Mouse (Mus musculus) midbrain, embryonic 10.5 days (tissue): ENCODE data around the gene Myh3. TPM values are rescaled to one million over a fixed set of nuclear protein-coding genes. Genes with fewer than 3 reads are reported as not detected.

Source experiments
- DNase-seq: peaks from one replicate; pipeline ENCODE4 v3.0.0-alpha.2; 2017; ENCODE audit warnings: low spot score
- H3K27ac ChIP-seq: fragments of 300-500 bp; sonication (generic); replicated peaks from 2 replicates; pipeline ENCODE4 v1.5.1; 2016; ENCODE audit warnings: mild to moderate bottlenecking
- H3K27me3 ChIP-seq: fragments of 300-500 bp; sonication (generic); 2 replicates; pipeline ENCODE4 v1.6.1; 2016; ENCODE audit warnings: low read depth, mild to moderate bottlenecking; ENCODE audit not compliant: poor library complexity, severe bottlenecking
- H3K36me3 ChIP-seq: fragments of 300-500 bp; sonication (generic); 2 replicates; pipeline ENCODE4 v1.6.1; 2016; ENCODE audit warnings: mild to moderate bottlenecking, moderate library complexity
- H3K4me1 ChIP-seq: fragments of 300-500 bp; sonication (generic); 2 replicates; pipeline ENCODE4 v1.6.1; 2016
- H3K4me3 ChIP-seq: fragments of 300-500 bp; sonication (generic); 2 replicates; pipeline ENCODE4 v1.5.1; 2016; ENCODE audit warnings: mild to moderate bottlenecking, moderate library complexity
- H3K9me3 ChIP-seq: fragments of 300-500 bp; sonication (generic); replicated peaks from 2 replicates; pipeline ENCODE4 v1.6.1; 2016; ENCODE audit warnings: mild to moderate bottlenecking
- WGBS: fragments of 180-500 bp; shearing (Covaris S2); methylation state at CpG from one replicate; pipeline ENCODE4 v1.1.7; 2016; 5-methylcytosine and 5-hydroxymethylcytosine counted together
- polyA plus RNA-seq: library from polyadenylated mRNA; unstranded; fragments of >200 nt; fragmentation: Nextera tagmentation; extraction: Ambion mirVana; gene quantifications from 2 replicates; pipeline ENCODE4 v1.2.1, GENCODE M21; 2016

Gene Myh3
- polyA plus RNA-seq, 1 experiment from 2014 or later: 0.11 TPM

- peak overlapping the region; percentile 97 for H3K4me3 ChIP-seq
- H3K9me3 ChIP-seq: no peaks in the 10 kb centered on the region
- peaks cover 45% of the 10 kb centered on the region for H3K36me3 ChIP-seq
- WGBS: 12% methylated on average over 16 of the region's 16 CpGs
- no peak for DNase-seq
- no peaks in the 10 kb centered on the region for H3K27me3 ChIP-seq
- H3K4me1 ChIP-seq: peaks cover 24% of the 10 kb centered on the region
- H3K27ac ChIP-seq: peak overlapping the region; percentile 88
These were observed 26.3 kb upstream of the Myh3 start for GRCm38 (mm10) chr11:67051676-67052320.

- peaks cover 51% of the 10 kb centered on the region for H3K36me3 ChIP-seq
- H3K27ac ChIP-seq: peak within 1 kb of the TSS; percentile 88
- H3K4me3 ChIP-seq: peak within 1 kb of the TSS; percentile 97
- peaks cover 24% of the 10 kb centered on the region for H3K4me1 ChIP-seq
- H3K9me3 ChIP-seq: no peaks in the 10 kb centered on the region
- under 1% methylated on average over 50 of the region's 50 CpGs for WGBS
- no peaks in the 10 kb centered on the region for H3K27me3 ChIP-seq
- DNase-seq: peak; percentile 88
These were observed 25.7 kb upstream of the Myh3 start, which contains the start of the genes Adprm and Sco1 for GRCm38 (mm10) chr11:67052321-67052952. Gene Adprm, minus strand, starts transcription at chr11:67052594. Gene Sco1, plus strand, starts transcription at chr11:67052670.

GRCm38 (mm10) chr11:67054754-67055365 lies 23.2 kb upstream of the Myh3 start:
- no peak overlapping the region for H3K4me3 ChIP-seq
- peaks cover 63% of the 10 kb centered on the region for H3K36me3 ChIP-seq
- 91% methylated on average over 8 of the region's 8 CpGs for WGBS

GRCm38 (mm10) chr11:67061311-67061710 lies 16.8 kb upstream of the Myh3 start:
- Histone ChIP-seq H3K4me3 (no peak overlapping the region), H3K36me3 (peaks cover 99% of the 10 kb centered on the region), H3K27me3 (no peaks in the 10 kb centered on the region), H3K4me1 (no peaks in the 10 kb centered on the region), H3K27ac (no peak overlapping the region), H3K9me3 (no peaks in the 10 kb centered on the region)
- WGBS: 98% methylated on average over 2 of the region's 2 CpGs
- DNase-seq: no peak

More at GRCm38 (mm10) chr11:67054754-67055365, 23.2 kb upstream of the Myh3 start:
- no peak overlapping the region for H3K27ac ChIP-seq
- no peaks in the 10 kb centered on the region for H3K9me3 ChIP-seq
- DNase-seq: no peak
- peaks cover 24% of the 10 kb centered on the region for H3K4me1 ChIP-seq
- no peaks in the 10 kb centered on the region for H3K27me3 ChIP-seq

GRCm38 (mm10) chr11:67062726-67063125 lies 15.4 kb upstream of the Myh3 start:
- DNase-seq: no peak
- H3K4me3 ChIP-seq: no peak overlapping the region
- H3K27ac ChIP-seq: no peak overlapping the region
- WGBS: 98% methylated on average over 3 of the region's 3 CpGs
- H3K9me3 ChIP-seq: no peaks in the 10 kb centered on the region
- H3K27me3 ChIP-seq: no peaks in the 10 kb centered on the region
- peaks cover 97% of the 10 kb centered on the region for H3K36me3 ChIP-seq
- H3K4me1 ChIP-seq: no peaks in the 10 kb centered on the region

GRCm38 (mm10) chr11:67067741-67068140 lies 10.4 kb upstream of the Myh3 start:
- DNase-seq: no peak
- peaks cover 48% of the 10 kb centered on the region for H3K36me3 ChIP-seq
- H3K27me3 ChIP-seq: no peaks in the 10 kb centered on the region
- H3K9me3 ChIP-seq: no peaks in the 10 kb centered on the region
- H3K4me3 ChIP-seq: no peak overlapping the region
- 87% methylated on average over 3 of the region's 3 CpGs for WGBS
- no peak overlapping the region for H3K27ac ChIP-seq
- no peaks in the 10 kb centered on the region for H3K4me1 ChIP-seq

- Histone ChIP-seq H3K4me3 (no peak overlapping the region), H3K4me1 (peaks cover 5% of the 10 kb centered on the region), H3K27me3 (no peaks in the 10 kb centered on the region), H3K36me3 (peaks cover under 1% of the 10 kb centered on the region), H3K27ac (no peak overlapping the region), H3K9me3 (no peaks in the 10 kb centered on the region)
- 84% methylated on average over 15 of the region's 15 CpGs for WGBS
- no peak for DNase-seq
These were observed 5.4 kb upstream of the Myh3 start for GRCm38 (mm10) chr11:67072615-67073130.

GRCm38 (mm10) chr11:67075036-67075435 lies 3.1 kb upstream of the Myh3 start:
- 49% methylated on average over 3 of the region's 3 CpGs for WGBS
- Histone ChIP-seq H3K9me3 (no peaks in the 10 kb centered on the region), H3K36me3 (no peaks in the 10 kb centered on the region), H3K4me3 (no peak overlapping the region), H3K4me1 (peaks cover 17% of the 10 kb centered on the region), H3K27ac (peak overlapping the region; percentile 7; the same call in 1 of the 2 replicates), H3K27me3 (no peaks in the 10 kb centered on the region)
- no peak for DNase-seq

GRCm38 (mm10) chr11:67076781-67077180 lies 1.3 kb upstream of the Myh3 start:
- WGBS: 82% methylated on average over 5 of the region's 5 CpGs
- no peaks in the 10 kb centered on the region for H3K27me3 ChIP-seq
- no peaks in the 10 kb centered on the region for H3K9me3 ChIP-seq

GRCm38 (mm10) chr11:67077435-67077834 lies 665 bp upstream of the Myh3 start:
- H3K36me3 ChIP-seq: no peaks in the 10 kb centered on the region
- H3K9me3 ChIP-seq: no peaks in the 10 kb centered on the region
- H3K4me1 ChIP-seq: peaks cover 41% of the 10 kb centered on the region
- no peak for DNase-seq
- H3K4me3 ChIP-seq: no peak overlapping the region
- peaks cover 5% of the 10 kb centered on the region for H3K27me3 ChIP-seq
- H3K27ac ChIP-seq: no peak overlapping the region
- WGBS: 78% methylated on average over 3 of the region's 3 CpGs

More at GRCm38 (mm10) chr11:67076781-67077180, 1.3 kb upstream of the Myh3 start:
- no peak overlapping the region for H3K27ac ChIP-seq
- no peak overlapping the region for H3K4me3 ChIP-seq
- H3K4me1 ChIP-seq: peaks cover 35% of the 10 kb centered on the region
- H3K36me3 ChIP-seq: no peaks in the 10 kb centered on the region
- no peak for DNase-seq

GRCm38 (mm10) chr11:67078888-67079287 lies 788 bp downstream of the Myh3 start:
- H3K27me3 ChIP-seq: peaks cover 20% of the 10 kb centered on the region
- no peaks in the 10 kb centered on the region for H3K36me3 ChIP-seq
- H3K4me1 ChIP-seq: peaks cover 41% of the 10 kb centered on the region
- H3K27ac ChIP-seq: 0 out of 2 replicates have a peak overlapping the region, but pooled peaks have one; percentile 13
- H3K4me3 ChIP-seq: no peak overlapping the region
- no peak for DNase-seq
- 82% methylated on average over 6 of the region's 6 CpGs for WGBS
- no peaks in the 10 kb centered on the region for H3K9me3 ChIP-seq

- 66% methylated on average over 11 of the region's 11 CpGs for WGBS
- peak overlapping the region; percentile 60 for H3K27ac ChIP-seq
These were observed 1.6 kb downstream of the Myh3 start for GRCm38 (mm10) chr11:67079740-67080139.

More at GRCm38 (mm10) chr11:67079740-67080139, 1.6 kb downstream of the Myh3 start:
- Histone ChIP-seq H3K27me3 (peaks cover 28% of the 10 kb centered on the region), H3K36me3 (no peaks in the 10 kb centered on the region), H3K4me3 (no peak overlapping the region), H3K9me3 (no peaks in the 10 kb centered on the region), H3K4me1 (peaks cover 41% of the 10 kb centered on the region)
- DNase-seq: no peak
